Mouse (Mus musculus) cerebellum, adult 18-20 months (tissue): Measurements from ENCODE around the gene Lyve1.

Experiments
- DNase-seq, 2 experiments: peaks; one replicate each; pipeline ENCODE4 v3.0.0; 2021

The Lyve1 gene

DNA sequence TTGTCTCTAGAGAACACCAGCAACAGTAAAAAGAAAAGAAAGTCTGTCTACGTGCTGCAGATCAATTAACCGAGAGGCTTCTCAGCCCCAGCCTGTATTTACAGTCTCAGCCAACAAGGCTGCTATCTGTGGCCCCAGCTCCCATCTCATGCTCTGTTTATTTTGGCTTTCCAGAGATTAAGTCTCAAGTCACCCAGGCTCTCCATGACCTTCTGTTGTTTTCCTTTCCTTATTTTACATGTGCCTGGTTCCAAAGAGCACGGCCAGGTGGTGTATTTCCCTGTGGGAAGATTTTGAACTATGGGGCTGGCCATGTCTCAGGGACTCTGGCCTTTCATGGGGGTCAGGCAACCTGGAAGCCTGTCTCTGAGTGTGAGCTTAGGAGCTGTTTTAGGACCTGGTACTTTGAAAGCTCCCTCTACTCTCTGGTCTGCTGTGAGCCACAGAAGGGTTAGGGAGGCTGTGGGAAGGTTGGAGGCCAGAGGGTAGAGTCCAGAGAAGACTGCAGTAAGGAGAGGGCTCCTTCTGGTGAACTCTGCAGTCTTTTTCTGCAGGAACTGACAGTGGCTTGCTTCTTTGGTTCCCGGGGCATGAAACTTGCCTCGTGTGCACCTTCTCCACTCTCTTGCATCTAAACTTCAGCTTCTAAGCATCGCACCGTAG, 11.4 kb downstream of the Lyve1 start:
- DNase-seq = no peak

DNA sequence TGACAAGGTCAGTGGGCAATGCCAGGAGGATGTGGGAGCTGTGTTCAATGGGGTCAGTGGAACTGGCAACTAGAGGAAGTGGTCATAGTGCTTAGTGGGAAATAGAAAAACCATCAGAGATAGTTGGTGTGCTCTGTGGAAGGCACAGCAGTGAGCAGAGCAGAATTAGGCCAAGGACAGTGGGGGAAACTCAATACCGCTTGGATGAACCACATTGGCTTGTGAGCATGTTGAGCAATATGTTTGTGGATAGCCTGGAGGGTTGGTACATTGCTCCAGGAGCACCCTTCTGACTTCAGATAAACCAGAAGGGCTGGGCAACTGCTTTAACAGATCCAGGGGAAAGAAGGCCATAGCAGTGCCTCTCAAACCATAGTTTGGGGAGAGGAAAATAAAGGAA, 14.7 kb downstream of the Lyve1 start:
- no peak for DNase-seq

GRCm38 (mm10) chr7:110847321-110847720, 15.7 kb downstream of the Lyve1 start:
- no peak for DNase-seq

DNA sequence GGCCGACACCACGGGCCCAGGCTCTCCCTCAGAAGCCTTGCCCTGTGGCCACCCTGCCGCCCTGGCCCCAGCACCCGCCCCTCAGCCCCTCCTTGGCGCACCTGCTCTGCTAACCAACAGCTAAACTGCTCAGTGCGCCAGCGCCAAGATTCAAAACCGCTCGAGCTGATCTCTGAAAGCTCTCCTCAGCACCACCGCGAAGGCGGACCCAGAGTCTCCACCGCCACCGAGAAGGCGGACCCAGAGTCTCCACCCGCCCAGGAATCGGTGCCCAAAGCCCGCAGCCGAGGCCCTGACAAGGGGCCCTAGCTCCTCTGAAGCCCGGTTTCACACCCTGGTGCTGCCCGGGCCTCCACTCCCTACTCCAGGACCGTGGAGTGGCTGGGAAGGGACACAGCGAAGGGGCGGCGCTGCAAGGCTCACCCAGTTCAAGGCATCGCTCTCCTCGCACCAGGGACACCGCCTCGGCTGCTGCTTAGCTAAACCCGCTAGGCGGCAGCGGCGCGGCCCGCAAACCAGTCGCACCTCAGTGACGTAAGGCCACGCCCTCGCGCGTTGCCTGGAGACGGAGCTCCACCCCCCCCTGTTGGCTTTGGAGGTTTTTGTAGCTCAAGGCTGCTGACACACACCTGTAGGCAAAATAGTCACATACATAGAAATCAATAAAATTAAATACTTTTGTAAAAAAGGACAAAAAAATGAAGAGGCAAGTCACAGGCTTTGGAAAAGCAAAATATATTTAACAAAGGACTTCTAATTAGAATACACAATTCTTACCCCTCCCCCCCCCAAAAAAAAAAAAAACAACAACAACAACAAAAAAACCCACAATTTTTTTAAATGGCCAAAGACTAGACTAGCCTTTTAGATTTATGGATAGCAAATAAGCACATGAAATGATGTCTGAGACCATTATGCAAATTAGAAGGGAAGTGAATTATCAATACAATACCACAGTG, 18.8 kb downstream of the Lyve1 start, which contains the start of gene Rnf141:
Gene Rnf141 (minus strand): TSS at position 542 of the 959 bp plus-strand sequence.
- DNase-seq = peak; percentile 92 to 95

DNA sequence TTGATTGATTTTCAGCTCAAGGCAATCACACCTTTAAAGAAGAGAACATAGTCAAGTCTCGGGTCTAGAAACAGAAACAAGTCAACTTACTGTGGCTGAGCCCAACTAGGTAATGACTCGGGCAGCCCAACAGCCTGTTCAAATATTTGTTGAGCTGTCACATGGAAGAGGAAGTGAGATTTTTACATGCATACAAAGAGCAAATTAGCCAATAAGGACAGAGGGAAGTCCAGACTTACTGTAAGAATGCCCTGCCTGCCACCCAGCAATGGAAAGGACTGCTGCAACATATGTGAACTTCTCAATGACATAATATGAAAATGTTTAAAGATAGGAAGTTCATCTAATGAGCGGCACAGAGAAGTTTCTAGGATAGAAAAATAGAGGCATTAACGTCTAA, 22.7 kb downstream of the Lyve1 start:
- no peak for DNase-seq

GRCm38 (mm10) chr7:110834522-110834921, 28.5 kb downstream of the Lyve1 start:
- DNase-seq = no peak

GRCm38 (mm10) chr7:110834018-110834417, 29.0 kb downstream of the Lyve1 start:
- no peak for DNase-seq

GRCm38 (mm10) chr7:110833024-110833423, 30.0 kb downstream of the Lyve1 start:
- no peak for DNase-seq

- no peak for DNase-seq
These were observed 38.8 kb downstream of the Lyve1 start for GRCm38 (mm10) chr7:110823995-110824953.

DNA sequence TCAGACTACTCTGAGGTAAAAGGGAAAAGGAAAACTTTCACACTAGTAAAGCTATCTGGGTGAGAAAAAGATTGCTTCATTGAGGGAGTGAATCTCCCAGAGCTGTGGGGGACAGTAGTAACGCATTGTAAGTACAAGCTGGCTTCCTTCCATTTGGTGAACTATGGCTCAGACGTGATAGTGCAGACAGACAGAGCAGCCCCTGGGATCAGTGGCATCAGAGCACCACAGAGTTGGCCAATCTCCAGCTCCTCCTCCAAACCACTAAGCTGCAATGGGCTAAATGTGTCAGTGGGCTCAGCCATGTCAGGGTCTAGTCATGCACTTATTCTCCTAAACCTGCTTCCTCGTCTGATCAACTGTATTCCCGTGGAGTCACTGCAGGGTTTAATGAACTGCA, 39.4 kb downstream of the Lyve1 start:
- DNase-seq = no peak

DNA sequence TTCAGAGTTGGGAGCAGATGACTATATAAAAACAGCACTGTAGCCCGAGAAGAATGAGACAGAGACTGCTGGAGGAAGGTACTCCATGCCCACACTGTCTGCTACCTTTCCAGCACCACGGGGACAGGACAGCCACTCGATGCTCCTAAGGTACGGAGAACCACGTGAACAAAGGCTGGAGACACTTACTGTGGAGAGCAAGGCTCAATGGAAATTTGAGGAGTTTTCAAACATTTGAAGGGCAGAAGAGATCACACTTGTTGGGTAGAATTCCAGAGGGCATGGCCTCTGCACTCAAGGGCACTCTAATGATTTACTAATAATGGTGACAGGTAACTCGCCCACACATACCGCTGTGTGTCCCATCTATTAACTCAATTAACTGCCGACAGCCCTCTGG, 40.0 kb downstream of the Lyve1 start:
- no peak for DNase-seq

- DNase-seq = no peak
These were observed 41.0 kb downstream of the Lyve1 start for GRCm38 (mm10) chr7:110822055-110822454.

DNA sequence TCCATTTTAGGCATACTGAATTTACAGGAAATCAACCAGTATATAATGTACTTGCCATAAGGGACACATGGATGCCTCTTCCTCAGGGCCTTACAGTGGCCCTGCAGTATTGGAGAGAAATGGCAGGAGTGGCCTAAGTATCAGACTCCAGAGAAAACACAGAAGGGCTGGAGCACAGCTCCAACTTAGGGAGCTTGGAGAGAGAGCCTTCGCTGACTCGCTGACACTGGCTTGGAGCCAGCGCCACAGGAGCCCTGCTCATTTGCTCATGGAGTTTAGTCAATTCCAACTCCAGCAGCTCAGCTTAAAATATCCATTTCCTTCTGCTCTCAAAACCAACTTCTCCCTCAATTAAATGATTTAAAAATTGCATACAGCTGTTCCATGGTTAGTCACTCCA, 41.4 kb downstream of the Lyve1 start:
- DNase-seq = peak; percentile 65 to 66

DNA sequence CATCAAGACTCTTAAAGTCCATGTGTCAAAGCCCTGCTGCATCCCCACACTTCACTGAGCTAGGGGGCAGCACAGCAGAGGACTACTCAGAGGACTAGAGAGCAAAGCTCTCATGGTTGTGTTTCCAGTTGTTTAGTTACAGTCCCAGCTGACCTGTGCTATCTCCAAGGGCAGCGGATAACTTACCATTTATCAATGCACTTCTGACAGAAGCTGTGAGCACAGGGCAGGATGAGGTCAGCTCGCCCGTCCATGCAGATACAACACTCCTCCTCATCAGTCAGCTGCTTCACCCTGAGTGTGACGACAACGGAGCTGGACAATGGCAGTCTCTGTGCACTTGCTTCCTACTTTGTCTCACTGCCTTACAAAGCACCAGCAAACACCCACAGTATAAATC, 42.0 kb downstream of the Lyve1 start:
- DNase-seq = no peak

DNA sequence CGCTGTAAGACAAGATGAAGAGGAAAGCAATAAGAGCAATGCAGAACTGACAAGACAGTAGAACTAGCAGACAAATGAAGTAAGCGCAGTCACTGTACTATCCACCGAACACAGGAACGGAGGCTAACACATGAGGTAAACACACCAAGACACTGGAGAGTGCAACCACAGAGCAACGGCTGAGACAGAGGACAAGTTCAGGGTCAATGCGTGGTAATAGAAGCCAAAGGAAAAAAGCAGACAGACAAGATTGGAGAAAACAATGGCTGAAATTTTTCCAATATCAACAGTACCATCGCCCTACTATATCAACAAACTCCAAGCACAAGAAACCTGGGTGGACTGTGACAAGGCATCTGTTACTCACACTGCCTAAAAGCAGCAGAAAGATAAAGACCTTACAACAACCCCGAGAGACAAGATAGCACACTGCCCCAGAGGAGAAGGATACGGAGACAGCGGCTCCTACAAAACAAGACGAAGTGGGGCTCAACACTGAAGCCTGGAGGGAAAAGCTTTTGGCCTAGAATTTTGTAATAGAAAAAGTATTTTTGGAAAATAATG, 44.2 kb downstream of the Lyve1 start:
- DNase-seq = no peak

- no peak for DNase-seq
These were observed 44.8 kb downstream of the Lyve1 start for GRCm38 (mm10) chr7:110818206-110818605.

- peak; percentile 24 to 45 for DNase-seq
These were observed 47.0 kb downstream of the Lyve1 start for GRCm38 (mm10) chr7:110816037-110816436.

DNA sequence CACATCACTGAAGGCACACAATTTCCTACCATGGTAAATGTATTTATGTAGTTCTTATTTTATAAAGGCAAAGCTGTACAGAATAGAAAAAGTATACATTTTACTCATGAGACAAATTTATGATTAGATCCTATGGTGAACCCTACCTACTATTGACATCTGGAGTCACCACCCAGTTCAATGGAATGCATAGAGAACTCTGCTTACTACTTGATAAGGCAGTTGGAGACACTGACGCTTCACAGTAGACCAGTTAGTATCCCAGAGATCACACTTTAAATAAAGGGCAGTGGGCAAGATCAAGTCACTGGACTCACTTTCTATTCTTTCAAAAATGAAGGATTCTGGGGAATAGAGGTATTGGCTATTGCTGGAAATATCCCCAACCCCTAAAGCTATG, 49.1 kb downstream of the Lyve1 start:
- DNase-seq = no peak

GRCm38 (mm10) chr7:110811529-110811928, 51.5 kb downstream of the Lyve1 start:
- DNase-seq = no peak

DNA sequence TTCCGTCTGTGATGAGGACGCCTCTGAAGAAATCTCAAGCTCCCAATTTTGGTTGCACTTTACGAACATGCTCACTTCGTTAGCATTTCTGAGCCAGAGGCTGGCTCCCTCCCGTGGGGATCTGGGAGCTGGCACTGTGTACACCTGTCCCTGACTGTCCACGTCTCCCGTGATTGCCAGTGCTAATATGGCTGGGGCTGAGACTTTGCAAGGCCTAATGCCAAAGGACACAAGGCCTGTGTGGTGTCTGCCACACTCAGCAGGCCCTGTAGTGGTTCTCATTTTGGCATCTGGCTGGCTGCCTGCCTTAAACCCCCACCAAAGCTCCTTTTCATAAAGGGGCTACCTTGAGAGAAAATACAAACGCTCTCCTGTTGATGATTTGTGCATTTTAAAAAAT, 52.0 kb downstream of the Lyve1 start:
- no peak for DNase-seq

DNA sequence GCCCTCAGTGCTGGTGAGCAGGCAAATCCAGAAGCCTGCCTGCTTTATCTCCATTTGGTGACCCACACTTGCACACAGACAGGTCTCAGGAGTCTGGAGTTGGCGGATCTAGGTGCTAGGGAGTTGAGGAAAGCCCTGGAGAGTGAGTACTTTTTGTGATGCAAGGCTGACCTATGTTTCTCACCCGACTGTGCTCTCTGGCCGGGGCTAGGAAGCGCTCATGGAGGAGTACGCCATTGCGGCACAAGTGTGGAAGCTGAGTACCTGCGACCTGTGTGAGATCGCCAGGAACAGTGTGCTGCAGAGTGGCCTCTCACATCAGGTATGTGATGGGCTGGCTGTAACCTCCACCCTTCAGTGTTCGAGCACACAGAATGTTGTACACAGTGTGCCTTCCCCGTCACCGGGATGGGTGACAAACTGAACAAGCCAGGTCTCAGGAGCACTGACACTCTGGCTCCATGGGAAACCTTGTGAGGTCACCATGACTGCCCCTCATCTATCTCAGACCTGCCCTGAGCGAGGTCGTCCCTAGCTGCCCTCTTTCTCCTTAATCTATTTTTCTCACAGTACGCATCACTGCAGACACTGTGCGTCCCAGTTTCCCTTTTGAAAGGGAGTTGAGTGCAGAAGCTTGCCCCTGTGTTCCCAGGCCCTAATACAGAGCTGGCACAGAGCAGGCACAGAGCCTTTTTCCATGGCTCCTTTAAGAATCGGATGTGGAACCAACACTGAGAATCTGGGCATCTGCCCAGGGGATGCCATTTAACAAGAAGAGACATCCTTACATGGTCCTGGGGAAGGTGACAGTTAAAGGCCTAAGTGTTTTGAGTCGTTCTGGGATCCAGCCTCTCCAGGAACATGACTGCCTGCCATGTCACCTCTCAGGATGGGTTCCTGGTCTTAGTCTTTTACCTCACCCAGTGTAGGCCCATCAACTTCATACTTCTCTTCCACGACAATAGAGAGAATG, 53.2 kb downstream of the Lyve1 start:
- DNase-seq = no peak
